Mouse (Mus musculus): ENCODE data around the gene Cep295nl. TPM values are rescaled to one million over a fixed set of nuclear protein-coding genes. Genes with fewer than 3 reads are reported as not detected.
A peak's percentile ranks its signal among the peaks of the same experiment; 100 is the strongest.

Cep295nl gene
- polyA plus RNA-seq, 1 experiment from 2014 or later: 2.2 TPM

DNA sequence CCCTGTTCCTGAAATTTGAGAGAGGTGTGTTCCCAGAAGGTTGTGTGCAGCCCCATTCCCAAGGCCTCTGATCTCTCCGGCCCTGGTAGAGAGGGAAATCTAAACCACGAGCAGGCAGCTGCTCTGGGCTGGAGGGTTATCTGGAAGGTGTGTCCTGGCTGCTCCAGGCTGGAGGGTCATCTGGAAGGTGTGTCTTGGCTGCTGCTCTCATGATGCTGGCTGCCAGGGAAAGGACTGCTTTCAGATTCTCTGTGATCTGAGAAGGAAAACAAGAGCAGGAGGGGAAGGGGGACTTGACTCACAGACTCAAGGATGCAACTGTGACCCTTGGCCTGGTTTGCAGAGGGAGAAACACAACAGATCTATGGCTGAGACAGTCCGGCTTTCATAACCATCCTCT is 23.8 kb upstream of the Cep295nl start:
- Histone ChIP-seq H3K4me3 (ENCODE audit: inconsistent target) (no peak overlapping the region), H3K36me3 (ENCODE audit: inconsistent target) (no peaks in the 10 kb centered on the region), H3K79me2 (ENCODE audit: inconsistent target) (no peaks in the 10 kb centered on the region), H3K27ac (no peak overlapping the region)
- WGBS (ENCODE audit: missing documents): 94% methylated on average over 3 of the region's 3 CpGs

DNA sequence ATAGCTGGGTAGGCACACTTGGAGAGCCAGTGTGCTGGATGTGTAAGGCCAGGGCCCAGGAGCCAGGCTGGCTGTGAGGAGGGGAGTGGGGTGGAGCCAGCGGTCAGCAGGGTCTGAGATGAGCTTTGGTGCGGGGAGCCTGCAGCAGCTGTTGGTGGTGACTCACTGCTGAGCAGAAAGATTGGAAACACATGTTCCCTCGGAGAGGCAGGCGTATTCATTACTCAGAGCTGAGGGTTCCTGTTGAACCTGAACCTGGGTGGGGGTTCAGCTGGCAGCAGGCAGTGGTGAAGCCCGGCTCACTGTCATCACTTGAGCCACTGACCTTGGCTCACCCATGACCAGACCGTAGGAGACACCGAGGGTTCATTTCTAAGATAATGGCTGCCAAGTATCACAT is 22.9 kb upstream of the Cep295nl start:
- 85% methylated on average over 7 of the region's 7 CpGs for WGBS (ENCODE audit: missing documents)
- H3K27ac ChIP-seq: peak overlapping the region; percentile 99

DNA sequence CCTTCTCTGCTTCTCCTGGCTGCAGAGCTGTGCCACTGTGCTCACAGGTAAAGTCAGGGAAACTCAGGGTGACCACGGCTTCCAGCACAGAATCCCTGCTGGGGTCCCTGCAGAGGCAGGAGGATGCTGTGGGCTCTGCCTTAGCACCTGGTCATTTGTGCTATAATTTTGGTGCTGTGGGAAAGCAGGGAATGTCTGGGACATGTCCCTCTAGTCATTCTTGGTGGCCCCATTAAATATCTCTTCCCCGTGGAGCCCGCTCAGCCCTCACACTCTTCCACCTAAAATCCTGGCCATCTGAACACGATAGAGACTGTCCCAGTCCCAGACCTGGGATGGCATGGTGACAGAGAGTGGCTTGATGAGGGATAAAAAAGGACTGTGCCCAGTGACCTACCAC is 21.7 kb upstream of the Cep295nl start:
- 86% methylated on average over 4 of the region's 4 CpGs for WGBS (ENCODE audit: missing documents)
- Histone ChIP-seq H3K27ac (peak overlapping the region; percentile 99), H3K79me2 (ENCODE audit: inconsistent target) (no peaks in the 10 kb centered on the region), H3K4me3 (ENCODE audit: inconsistent target) (peak overlapping the region; percentile 16; the same call in 1 of the 2 replicates), H3K36me3 (ENCODE audit: inconsistent target) (no peaks in the 10 kb centered on the region)

More for the DNA sequence above, 22.9 kb upstream of the Cep295nl start:
- H3K4me3 ChIP-seq (ENCODE audit: inconsistent target): no peak overlapping the region
- H3K36me3 ChIP-seq (ENCODE audit: inconsistent target): no peaks in the 10 kb centered on the region
- H3K79me2 ChIP-seq (ENCODE audit: inconsistent target): no peaks in the 10 kb centered on the region

GRCm38 (mm10) chr11:118362971-118363518 is 20.7 kb upstream of the Cep295nl start:
- Histone ChIP-seq H3K36me3 (ENCODE audit: inconsistent target) (no peaks in the 10 kb centered on the region), H3K79me2 (ENCODE audit: inconsistent target) (no peaks in the 10 kb centered on the region), H3K27ac (peak overlapping the region; percentile 99), H3K4me3 (ENCODE audit: inconsistent target) (peak overlapping the region; percentile 16)
- WGBS (ENCODE audit: missing documents): 2% methylated on average over 7 of the region's 8 CpGs

DNA sequence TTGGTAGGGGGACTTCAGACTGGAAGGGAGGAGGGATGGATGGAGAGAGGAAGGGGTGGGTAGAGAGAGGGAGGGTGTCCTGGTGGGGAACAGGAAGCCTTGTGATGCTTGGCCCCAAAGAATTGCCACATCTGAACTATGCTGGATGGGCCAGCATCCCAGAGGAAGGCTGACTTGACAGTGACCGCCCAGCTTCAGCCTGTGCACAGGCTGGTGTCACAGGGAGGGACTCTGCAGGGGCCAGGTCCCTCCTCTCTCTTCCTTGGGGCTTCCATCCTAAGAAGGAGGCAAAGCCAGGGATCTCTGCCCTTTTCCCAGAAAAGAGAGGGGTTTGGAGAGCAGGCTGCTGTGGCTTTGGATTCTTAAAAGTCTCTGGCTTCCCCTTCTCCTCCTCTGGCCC is 20.2 kb upstream of the Cep295nl start:
- 77% methylated on average over 1 of the region's 1 CpGs for WGBS (ENCODE audit: missing documents)
- H3K36me3 ChIP-seq (ENCODE audit: inconsistent target): no peaks in the 10 kb centered on the region
- no peak overlapping the region for H3K4me3 ChIP-seq (ENCODE audit: inconsistent target)
- H3K79me2 ChIP-seq (ENCODE audit: inconsistent target): no peaks in the 10 kb centered on the region
- peak overlapping the region; percentile 99 for H3K27ac ChIP-seq

DNA sequence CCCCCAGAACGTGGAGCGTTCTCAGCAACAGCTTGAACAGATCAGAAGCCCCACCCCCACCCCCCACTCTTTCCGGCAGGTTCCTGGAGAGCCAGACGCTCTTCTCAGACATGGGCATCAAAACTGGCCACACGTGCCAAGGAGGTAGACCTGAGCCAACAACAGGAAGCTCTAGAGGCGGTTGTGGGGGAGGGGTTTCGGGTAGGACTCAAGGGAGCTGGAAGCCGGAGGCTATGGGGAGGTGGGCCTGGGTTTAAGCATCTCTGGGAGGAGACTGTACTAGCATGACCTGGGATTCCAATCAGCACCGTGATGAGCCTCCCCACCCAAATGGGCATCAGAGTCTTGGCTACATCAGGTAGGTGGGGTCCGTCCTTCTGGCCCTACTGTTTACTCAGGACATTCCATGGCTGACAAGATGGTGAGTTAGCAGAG is 18.6 kb upstream of the Cep295nl start:
- peak overlapping the region; percentile 99; the same call in 1 of the 2 replicates for H3K27ac ChIP-seq
- 34% methylated on average over 10 of the region's 10 CpGs for WGBS (ENCODE audit: missing documents)
- H3K79me2 ChIP-seq (ENCODE audit: inconsistent target): no peaks in the 10 kb centered on the region
- no peaks in the 10 kb centered on the region for H3K36me3 ChIP-seq (ENCODE audit: inconsistent target)
- no peak overlapping the region for H3K4me3 ChIP-seq (ENCODE audit: inconsistent target)

DNA sequence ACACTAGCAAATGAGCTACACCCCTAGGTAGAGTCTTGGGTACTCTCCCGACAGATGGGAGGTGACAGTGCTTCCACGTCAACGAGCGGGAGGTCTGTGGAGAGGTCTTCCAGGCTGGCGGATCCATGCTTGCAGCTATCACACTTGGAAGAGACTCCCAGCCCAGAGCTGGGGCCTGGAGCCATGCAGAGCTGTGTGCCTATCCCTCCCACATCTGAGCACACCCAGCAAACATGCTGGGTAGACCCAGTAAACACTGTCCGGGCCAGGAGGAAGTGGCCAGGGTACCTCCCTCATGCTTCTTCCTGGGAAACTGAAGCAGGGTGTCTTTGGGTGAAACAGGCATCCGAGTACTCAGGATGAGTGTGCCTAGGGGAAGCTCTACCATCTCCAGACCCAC is 18.2 kb upstream of the Cep295nl start:
- WGBS (ENCODE audit: missing documents): 67% methylated on average over 7 of the region's 7 CpGs
- peak overlapping the region; percentile 99; the same call in 1 of the 2 replicates for H3K27ac ChIP-seq
- H3K79me2 ChIP-seq (ENCODE audit: inconsistent target): no peaks in the 10 kb centered on the region
- no peaks in the 10 kb centered on the region for H3K36me3 ChIP-seq (ENCODE audit: inconsistent target)
- H3K4me3 ChIP-seq (ENCODE audit: inconsistent target): no peak overlapping the region

DNA sequence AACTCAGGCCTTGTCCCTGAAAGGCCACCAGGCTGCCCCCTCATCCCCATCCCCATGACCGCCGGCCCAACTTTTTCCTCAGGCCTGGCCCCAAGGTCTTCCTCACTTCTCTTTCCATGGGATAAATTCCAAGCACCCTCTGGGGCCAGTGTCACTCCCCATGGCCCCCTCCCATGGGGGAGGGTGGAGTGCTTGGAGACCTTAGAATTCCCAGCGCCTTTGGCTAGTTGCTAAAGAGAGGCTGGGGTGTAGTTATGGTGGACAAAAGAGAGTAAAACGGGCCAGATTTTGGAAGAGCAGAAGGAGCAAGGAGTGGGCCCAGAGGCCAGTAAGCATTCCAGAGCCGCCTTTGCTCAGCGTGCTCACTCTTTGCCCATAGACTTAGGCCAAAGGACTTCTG is 13.3 kb upstream of the Cep295nl start, which contains the start of gene Timp2:
Gene Timp2, minus strand, starts transcription at position 101 of the 400 bp plus-strand sequence.
- 69% methylated on average over 6 of the region's 6 CpGs for WGBS (ENCODE audit: missing documents)
- Histone ChIP-seq H3K27ac (peak within 1 kb of the TSS; percentile 24; the same call in 1 of the 2 replicates), H3K4me3 (ENCODE audit: inconsistent target) (peak within 1 kb of the TSS; percentile 60), H3K36me3 (ENCODE audit: inconsistent target) (peaks cover 10% of the 10 kb centered on the region; the same call in 1 of the 2 replicates), H3K79me2 (ENCODE audit: inconsistent target) (peaks cover 41% of the 10 kb centered on the region)

GRCm38 (mm10) chr11:118355205-118355604 is 12.9 kb upstream of the Cep295nl start:
- Histone ChIP-seq H3K79me2 (ENCODE audit: inconsistent target) (peaks cover 46% of the 10 kb centered on the region), H3K36me3 (ENCODE audit: inconsistent target) (peaks cover 10% of the 10 kb centered on the region; the same call in 1 of the 2 replicates), H3K27ac (no peak overlapping the region), H3K4me3 (ENCODE audit: inconsistent target) (no peak overlapping the region)
- 2% methylated on average over 35 of the region's 43 CpGs for WGBS (ENCODE audit: missing documents)

- Histone ChIP-seq H3K79me2 (ENCODE audit: inconsistent target) (peaks cover 51% of the 10 kb centered on the region), H3K36me3 (ENCODE audit: inconsistent target) (peaks cover 10% of the 10 kb centered on the region; the same call in 1 of the 2 replicates), H3K4me3 (ENCODE audit: inconsistent target) (peak overlapping the region; percentile 60), H3K27ac (peak overlapping the region; percentile 24; the same call in 1 of the 2 replicates)
- WGBS (ENCODE audit: missing documents): under 1% methylated on average over 43 of the region's 47 CpGs
These were observed 12.4 kb upstream of the Cep295nl start for GRCm38 (mm10) chr11:118354636-118355191.

DNA sequence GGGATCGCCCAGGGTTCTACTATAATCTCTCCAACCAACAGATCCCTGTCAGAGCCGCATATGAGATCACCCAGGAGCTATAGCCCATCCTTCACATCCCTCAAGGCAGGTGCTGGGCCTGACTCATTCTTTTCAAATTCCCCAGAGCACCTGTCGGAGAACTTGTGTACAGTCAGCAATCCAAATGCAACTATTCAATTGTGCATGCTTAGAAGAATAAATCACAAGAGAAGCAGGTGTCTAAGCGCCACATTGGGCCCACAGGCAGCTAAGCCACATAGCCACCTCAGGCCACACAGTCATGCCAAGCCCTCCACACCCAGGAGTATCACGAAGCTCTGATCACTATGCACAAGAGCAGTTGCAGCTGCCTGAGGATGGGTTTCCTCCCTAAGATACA is 7.2 kb upstream of the Cep295nl start:
- 96% methylated on average over 5 of the region's 5 CpGs for WGBS (ENCODE audit: missing documents)
- H3K4me3 ChIP-seq (ENCODE audit: inconsistent target): no peak overlapping the region
- peak overlapping the region; percentile 68 for H3K27ac ChIP-seq
- H3K36me3 ChIP-seq (ENCODE audit: inconsistent target): peaks cover 10% of the 10 kb centered on the region; the same call in 1 of the 2 replicates
- peaks cover 100% of the 10 kb centered on the region for H3K79me2 ChIP-seq (ENCODE audit: inconsistent target)

DNA sequence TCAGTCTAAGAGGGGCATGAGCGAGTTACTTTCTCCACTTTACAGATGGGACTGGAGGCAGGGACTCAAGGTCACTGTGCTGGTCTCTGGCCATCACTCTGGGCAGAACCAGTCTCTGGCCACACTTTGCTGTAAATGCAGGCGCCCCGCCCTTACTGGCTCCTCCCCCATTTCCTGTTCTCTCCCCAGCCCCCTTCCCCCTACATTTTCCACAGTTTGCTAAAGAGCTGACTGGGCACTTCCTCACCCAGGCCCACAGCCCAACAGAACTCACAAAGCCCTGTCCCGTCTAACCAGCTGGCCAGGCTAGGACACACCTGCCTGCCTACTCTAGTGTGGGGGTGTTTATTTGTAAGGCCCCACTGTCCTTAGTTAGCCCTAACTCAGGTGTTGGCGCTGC is 6.6 kb upstream of the Cep295nl start:
- Histone ChIP-seq H3K4me3 (ENCODE audit: inconsistent target) (no peak overlapping the region), H3K36me3 (ENCODE audit: inconsistent target) (peaks cover 10% of the 10 kb centered on the region; the same call in 1 of the 2 replicates), H3K27ac (peak overlapping the region; percentile 68), H3K79me2 (ENCODE audit: inconsistent target) (peaks cover 100% of the 10 kb centered on the region)
- WGBS (ENCODE audit: missing documents): 16% methylated on average over 5 of the region's 5 CpGs

GRCm38 (mm10) chr11:118348419-118348818 is 6.1 kb upstream of the Cep295nl start:
- Histone ChIP-seq H3K4me3 (ENCODE audit: inconsistent target) (no peak overlapping the region), H3K27ac (peak overlapping the region; percentile 68)
- 24% methylated on average over 3 of the region's 3 CpGs for WGBS (ENCODE audit: missing documents)

DNA sequence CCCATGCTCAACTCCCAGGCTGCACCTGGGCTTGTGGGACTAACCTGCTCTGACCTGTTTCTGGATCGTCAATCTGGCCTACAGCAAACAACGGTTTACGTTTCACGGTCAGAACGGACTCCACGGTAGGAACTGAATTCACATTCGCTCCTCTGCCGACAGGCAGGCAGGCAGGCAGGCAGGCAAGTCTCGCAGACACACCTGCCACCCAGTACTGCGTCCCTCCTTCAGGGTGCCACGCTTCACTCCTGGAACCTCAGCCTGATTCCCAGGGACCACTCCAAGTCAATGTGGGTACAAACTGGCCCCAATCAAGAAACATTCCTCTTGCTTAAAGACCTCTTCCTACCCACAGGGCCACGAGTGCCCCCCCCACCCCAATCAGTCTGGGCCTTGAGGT is 5.6 kb upstream of the Cep295nl start:
- H3K79me2 ChIP-seq (ENCODE audit: inconsistent target): peaks cover 100% of the 10 kb centered on the region
- 92% methylated on average over 11 of the region's 12 CpGs for WGBS (ENCODE audit: missing documents)
- H3K36me3 ChIP-seq (ENCODE audit: inconsistent target): peaks cover 10% of the 10 kb centered on the region; the same call in 1 of the 2 replicates
- peak overlapping the region; percentile 68 for H3K27ac ChIP-seq
- no peak overlapping the region for H3K4me3 ChIP-seq (ENCODE audit: inconsistent target)

More at GRCm38 (mm10) chr11:118348419-118348818, 6.1 kb upstream of the Cep295nl start:
- peaks cover 10% of the 10 kb centered on the region; the same call in 1 of the 2 replicates for H3K36me3 ChIP-seq (ENCODE audit: inconsistent target)
- H3K79me2 ChIP-seq (ENCODE audit: inconsistent target): peaks cover 100% of the 10 kb centered on the region

- Histone ChIP-seq H3K27ac (no peak overlapping the region), H3K36me3 (ENCODE audit: inconsistent target) (peaks cover 8% of the 10 kb centered on the region; the same call in 1 of the 2 replicates), H3K79me2 (ENCODE audit: inconsistent target) (peaks cover 100% of the 10 kb centered on the region), H3K4me3 (ENCODE audit: inconsistent target) (no peak overlapping the region)
- 100% methylated on average over 2 of the region's 2 CpGs for WGBS (ENCODE audit: missing documents)
These were observed 5.1 kb upstream of the Cep295nl start for GRCm38 (mm10) chr11:118347391-118347790.

Data from macrophage (primary cell).